Mouse (Mus musculus): ENCODE results near the gene Gm5592. TPM values are rescaled to one million over a fixed set of nuclear protein-coding genes. Genes with fewer than 3 reads are reported as not detected.
"Not testable (repeated sequence)": the region's sequence is repeated elsewhere in the genome, so short reads cannot be mapped to it uniquely, and the experiment has no call there.

Gm5592 gene
- not detected in 2 replicates for polyA plus RNA-seq (2016; fragmentation: Nextera tagmentation; extraction: Ambion mirVana)

GRCm38 (mm10) chr7:41153541-41153940 is at the start of gene Gm5592:
TSS of gene Gm5592 (plus strand) at chr7:41153841.
- not testable (repeated sequence) for H3K27ac ChIP-seq (ENCODE audit: poor library complexity, severe bottlenecking); H3K9ac ChIP-seq; H3K4me3 ChIP-seq; H3K27me3 ChIP-seq (replicated peaks); H3K4me1 ChIP-seq (replicated peaks); ATAC-seq (ENCODE audit: insufficient number of reproducible peaks, low FRiP score); H3K4me2 ChIP-seq; H3K36me3 ChIP-seq
- peaks cover 11% of the 10 kb centered on the region; the same call in 1 of the 2 replicates for H3K9me3 ChIP-seq (replicated peaks)
- 75% methylated on average over 4 of the region's 4 CpGs for WGBS

GRCm38 (mm10) chr7:41155806-41156205 is 2.2 kb downstream of the Gm5592 start:
- not testable (repeated sequence) for H3K4me1 ChIP-seq (replicated peaks); H3K27me3 ChIP-seq (replicated peaks); H3K27ac ChIP-seq (ENCODE audit: poor library complexity, severe bottlenecking); H3K36me3 ChIP-seq; H3K4me2 ChIP-seq; H3K4me3 ChIP-seq; ATAC-seq (ENCODE audit: insufficient number of reproducible peaks, low FRiP score); H3K9ac ChIP-seq
- H3K9me3 ChIP-seq (replicated peaks) = peaks cover 11% of the 10 kb centered on the region; the same call in 1 of the 2 replicates
- 85% methylated on average over 2 of the region's 2 CpGs for WGBS

- H3K27me3 ChIP-seq (replicated peaks); H3K4me3 ChIP-seq; H3K4me2 ChIP-seq; H3K9ac ChIP-seq; ATAC-seq (ENCODE audit: insufficient number of reproducible peaks, low FRiP score); H3K4me1 ChIP-seq (replicated peaks); H3K36me3 ChIP-seq; H3K27ac ChIP-seq (ENCODE audit: poor library complexity, severe bottlenecking): not testable (repeated sequence)
- H3K9me3 ChIP-seq (replicated peaks) = peaks cover 11% of the 10 kb centered on the region; the same call in 1 of the 2 replicates
- WGBS = no CpG with 5 or more reads among the region's 1 CpGs
Observed at GRCm38 (mm10) chr7:41157879-41158278, 4.2 kb downstream of the Gm5592 start.

GRCm38 (mm10) chr7:41158562-41158961 is 4.9 kb downstream of the Gm5592 start:
- H3K4me3 ChIP-seq; ATAC-seq (ENCODE audit: insufficient number of reproducible peaks, low FRiP score); H3K27ac ChIP-seq (ENCODE audit: poor library complexity, severe bottlenecking); H3K36me3 ChIP-seq; H3K9ac ChIP-seq; H3K4me1 ChIP-seq (replicated peaks); H3K27me3 ChIP-seq (replicated peaks); H3K4me2 ChIP-seq: not testable (repeated sequence)
- peaks cover 11% of the 10 kb centered on the region; the same call in 1 of the 2 replicates for H3K9me3 ChIP-seq (replicated peaks)
- 61% methylated on average over 2 of the region's 2 CpGs for WGBS

GRCm38 (mm10) chr7:41193671-41194070 is 40.0 kb downstream of the Gm5592 start:
- Histone ChIP-seq H3K9me3 (replicated peaks) (peaks cover 23% of the 10 kb centered on the region), H3K4me1 (replicated peaks) (no peaks in the 10 kb centered on the region), H3K9ac (no peak overlapping the region), H3K36me3 (no peaks in the 10 kb centered on the region), H3K27ac (ENCODE audit: poor library complexity, severe bottlenecking) (no peak overlapping the region), H3K27me3 (replicated peaks) (no peaks in the 10 kb centered on the region), H3K4me2 (no peak overlapping the region), H3K4me3 (no peak overlapping the region)
- WGBS = 65% methylated on average over 4 of the region's 4 CpGs
- no peak for ATAC-seq (ENCODE audit: insufficient number of reproducible peaks, low FRiP score)

Other genes with a start within 250 kb of the Gm5592 start
- not detected in 2 replicates for gene 4930433I11Rik, start 166.3 kb upstream of the Gm5592 start, polyA plus RNA-seq (2016; fragmentation: Nextera tagmentation; extraction: Ambion mirVana)
- gene Gm4884, start 121.1 kb upstream of the Gm5592 start, polyA plus RNA-seq (2016; fragmentation: Nextera tagmentation; extraction: Ambion mirVana) = not detected in 2 replicates
- gene AI987944, start 239.5 kb downstream of the Gm5592 start, polyA plus RNA-seq (2016; fragmentation: Nextera tagmentation; extraction: Ambion mirVana) = 9.2 and 9.8 TPM in 2 replicates